Mouse (Mus musculus): ENCODE measurements around the gene Gm21783.
"Not testable (repeated sequence)": the region's sequence is repeated elsewhere in the genome, so short reads cannot be mapped to it uniquely, and the experiment has no call there.

Gm21783 gene

GRCm38 (mm10) chrY:44981163-44981562, at the start of gene Gm21783:
TSS of gene Gm21783 (minus strand) at chrY:44981263.
- DNase-seq: not testable (repeated sequence)
